Mouse (Mus musculus) spleen, adult 2 months (tissue): ENCODE measurements around the gene Rhoa.

ENCODE experiments used
- CTCF ChIP-seq: fragments of 200-500 bp; IDR thresholded peaks from 2 replicates; pipeline ENCODE4 v1.5.1; 2011; ENCODE audit warnings: mild to moderate bottlenecking, inconsistent platforms; ENCODE audit not compliant: insufficient read depth, insufficient read length, insufficient replicate concordance; ENCODE audit errors: extremely low read depth
- POLR2A ChIP-seq: fragments of 200-500 bp; IDR thresholded peaks from 2 replicates; pipeline ENCODE4 v1.6.1; 2011; ENCODE audit warnings: low read depth, low read length, inconsistent platforms

GRCm38 (mm10) chr9:108344471-108344870 lies 38.5 kb downstream of the Rhoa start:
- TF ChIP-seq POLR2A (no peak), CTCF (no peak)
